Mouse (Mus musculus) telencephalon, adult 2 months (tissue): ENCODE data around the gene Hist1h2bh.
A peak's percentile ranks its signal among the peaks of the same experiment; 100 is the strongest.
"Not testable (repeated sequence)": the region's sequence is repeated elsewhere in the genome, so short reads cannot be mapped to it uniquely, and the experiment has no call there.

Experiments used
- DNase-seq: peaks from one replicate; pipeline ENCODE4 v3.0.0-alpha.2; 2011; ENCODE audit warnings: low read depth, low spot score

Hist1h2bh gene

DNA sequence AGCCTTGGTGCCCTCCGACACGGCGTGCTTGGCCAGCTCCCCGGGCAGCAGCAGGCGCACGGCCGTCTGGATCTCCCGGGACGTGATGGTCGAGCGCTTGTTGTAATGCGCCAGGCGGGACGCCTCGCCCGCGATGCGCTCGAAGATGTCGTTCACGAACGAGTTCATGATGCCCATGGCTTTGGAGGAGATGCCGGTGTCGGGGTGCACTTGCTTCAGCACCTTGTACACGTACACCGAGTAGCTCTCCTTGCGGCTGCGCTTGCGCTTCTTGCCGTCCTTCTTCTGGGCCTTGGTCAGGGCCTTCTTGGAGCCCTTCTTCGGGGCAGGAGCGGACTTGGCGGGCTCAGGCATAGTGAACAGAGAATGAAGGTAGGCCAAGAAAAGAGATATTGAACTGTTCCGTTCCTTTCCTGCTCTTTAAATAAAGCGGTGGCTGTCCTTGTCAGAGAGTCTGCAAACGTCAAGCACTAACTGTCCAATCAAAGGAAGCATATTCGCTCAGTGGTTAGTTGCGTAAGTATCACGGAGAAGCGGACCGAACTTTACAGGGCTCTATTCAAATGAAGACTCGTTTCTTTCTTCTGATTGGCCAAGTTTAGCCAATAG is at the start of gene Hist1h2bh:
TSS of gene Hist1h2bh (minus strand) at position 394 of the 609 bp plus-strand sequence.
- DNase-seq: peak; percentile 98

- DNase-seq: no peak
Observed at GRCm38 (mm10) chr13:23592614-23593013, 49.4 kb upstream of the Hist1h2bh start.

GRCm38 (mm10) chr13:23591886-23592285 is 48.7 kb upstream of the Hist1h2bh start:
- DNase-seq: not testable (repeated sequence)

- no peak for DNase-seq
Observed at GRCm38 (mm10) chr13:23591206-23591605, 48.0 kb upstream of the Hist1h2bh start.

GRCm38 (mm10) chr13:23586940-23587225 is 43.7 kb upstream of the Hist1h2bh start:
- DNase-seq: no peak

- no peak for DNase-seq
Observed at GRCm38 (mm10) chr13:23586099-23586939, 43.1 kb upstream of the Hist1h2bh start.

DNA sequence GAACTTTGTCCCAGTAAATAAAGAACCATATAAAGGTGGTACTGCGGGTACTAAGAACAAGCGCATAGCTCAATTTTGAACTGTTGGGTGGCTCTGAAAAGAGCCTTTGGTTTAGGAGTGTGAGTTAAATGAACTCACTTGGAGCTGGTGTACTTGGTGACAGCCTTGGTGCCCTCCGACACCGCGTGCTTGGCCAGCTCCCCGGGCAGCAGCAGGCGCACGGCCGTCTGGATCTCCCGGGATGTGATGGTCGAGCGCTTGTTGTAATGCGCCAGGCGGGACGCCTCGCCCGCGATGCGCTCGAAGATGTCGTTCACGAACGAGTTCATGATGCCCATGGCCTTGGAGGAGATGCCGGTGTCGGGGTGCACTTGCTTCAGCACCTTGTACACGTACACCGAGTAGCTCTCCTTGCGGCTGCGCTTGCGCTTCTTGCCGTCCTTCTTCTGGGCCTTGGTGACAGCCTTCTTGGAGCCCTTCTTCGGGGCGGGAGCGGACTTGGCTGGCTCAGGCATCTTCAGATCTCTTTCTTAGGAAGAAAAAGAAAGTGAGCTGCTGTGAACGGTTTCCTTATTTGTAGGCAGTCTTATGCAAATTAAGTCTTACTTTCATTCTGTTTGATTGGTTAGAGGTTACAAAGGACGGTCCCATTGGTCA is 42.4 kb upstream of the Hist1h2bh start:
- peak; percentile 97 for DNase-seq

DNA sequence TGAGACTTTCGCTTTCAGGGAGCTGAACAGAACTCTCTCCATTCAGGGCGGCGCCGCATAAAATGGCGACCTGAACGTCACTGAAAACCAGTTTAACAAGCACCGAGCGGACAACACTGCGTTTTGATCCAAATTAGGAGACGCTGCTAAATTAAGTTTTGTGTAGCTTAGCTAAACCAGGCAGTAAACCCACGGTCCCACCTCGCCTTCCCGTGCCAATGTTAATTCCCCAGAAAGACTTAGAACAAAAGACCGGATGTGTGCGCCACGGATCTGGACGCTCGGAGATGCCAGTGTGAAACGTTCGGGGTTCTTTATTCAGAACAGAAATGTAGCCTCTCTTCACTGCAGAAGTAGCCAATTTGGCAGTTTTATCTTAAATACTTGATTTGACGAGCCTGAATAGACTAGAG is 41.8 kb upstream of the Hist1h2bh start:
- peak; percentile 64 for DNase-seq

- no peak for DNase-seq
Observed at GRCm38 (mm10) chr13:23584331-23584730, 41.1 kb upstream of the Hist1h2bh start.

DNA sequence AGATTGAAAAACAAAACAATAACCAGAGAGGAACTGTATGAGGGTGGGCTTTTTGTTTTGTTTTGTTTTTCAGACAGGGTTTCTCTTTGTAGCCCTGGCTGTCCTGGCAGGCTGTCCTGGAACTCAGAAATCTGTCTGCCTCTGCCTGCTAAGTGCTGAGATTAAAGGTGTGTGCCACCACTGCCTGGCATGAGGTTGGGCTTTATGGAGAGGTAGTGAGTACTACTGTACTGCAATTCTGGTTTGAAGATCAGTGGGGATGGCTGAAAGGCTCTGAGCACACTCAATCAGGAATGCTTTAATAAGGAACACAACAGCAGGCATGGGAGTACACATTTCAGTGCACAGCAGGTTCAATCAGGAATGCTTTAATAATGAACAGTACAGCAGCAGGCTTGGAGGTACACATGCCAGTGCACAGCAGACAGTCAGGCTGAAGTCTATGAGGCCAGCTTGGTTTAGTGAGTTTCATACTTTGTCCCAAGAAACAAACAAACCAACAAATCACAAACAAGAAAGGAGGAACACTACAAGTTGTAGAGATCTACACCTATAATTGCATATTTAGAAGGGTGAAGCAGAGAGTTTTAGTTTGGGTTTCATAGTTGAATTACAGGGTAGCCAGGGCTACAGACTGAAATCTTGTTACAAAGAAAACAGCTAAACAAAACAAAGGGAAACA is 40.3 kb upstream of the Hist1h2bh start:
- DNase-seq: no peak

GRCm38 (mm10) chr13:23582219-23583056 is 39.2 kb upstream of the Hist1h2bh start:
- no peak for DNase-seq

DNA sequence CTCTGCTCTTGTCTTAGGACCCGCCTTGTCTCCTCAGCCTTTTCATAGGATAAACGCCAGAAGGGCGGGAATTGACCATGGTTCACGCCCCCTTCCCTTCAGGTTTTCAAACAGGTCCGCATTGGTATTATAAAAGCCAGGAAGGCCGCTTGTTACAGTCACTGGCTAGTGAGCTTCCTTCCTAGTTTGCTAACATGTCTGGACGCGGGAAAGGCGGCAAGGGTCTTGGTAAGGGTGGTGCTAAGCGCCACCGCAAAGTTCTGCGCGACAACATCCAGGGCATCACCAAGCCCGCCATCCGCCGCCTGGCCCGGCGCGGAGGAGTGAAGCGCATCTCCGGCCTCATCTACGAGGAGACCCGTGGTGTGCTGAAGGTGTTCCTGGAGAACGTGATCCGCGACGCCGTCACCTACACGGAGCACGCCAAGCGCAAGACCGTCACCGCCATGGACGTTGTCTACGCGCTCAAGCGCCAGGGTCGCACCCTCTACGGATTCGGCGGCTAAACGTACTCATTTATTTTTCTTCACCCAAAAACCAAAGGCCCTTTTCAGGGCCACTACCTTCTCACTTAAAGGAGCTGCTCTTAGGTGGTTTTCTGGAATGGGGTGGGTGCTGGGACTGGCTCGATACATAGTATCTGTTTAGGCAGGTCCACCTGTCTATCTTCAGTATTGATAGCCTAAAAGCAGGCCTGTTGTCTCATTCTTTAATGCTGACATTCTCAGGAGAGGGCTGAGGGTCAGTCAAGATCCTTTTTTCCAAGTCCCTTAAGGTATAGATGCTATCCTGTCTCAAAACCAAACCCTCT is 38.4 kb upstream of the Hist1h2bh start, which contains the start of gene Hist1h4d:
TSS of gene Hist1h4d (plus strand) at position 191 of the 811 bp plus-strand sequence.
- DNase-seq: peak; percentile 98

GRCm38 (mm10) chr13:23577835-23578234 is 34.6 kb upstream of the Hist1h2bh start:
- no peak for DNase-seq

GRCm38 (mm10) chr13:23576906-23577639 is 33.9 kb upstream of the Hist1h2bh start:
- DNase-seq: no peak

DNA sequence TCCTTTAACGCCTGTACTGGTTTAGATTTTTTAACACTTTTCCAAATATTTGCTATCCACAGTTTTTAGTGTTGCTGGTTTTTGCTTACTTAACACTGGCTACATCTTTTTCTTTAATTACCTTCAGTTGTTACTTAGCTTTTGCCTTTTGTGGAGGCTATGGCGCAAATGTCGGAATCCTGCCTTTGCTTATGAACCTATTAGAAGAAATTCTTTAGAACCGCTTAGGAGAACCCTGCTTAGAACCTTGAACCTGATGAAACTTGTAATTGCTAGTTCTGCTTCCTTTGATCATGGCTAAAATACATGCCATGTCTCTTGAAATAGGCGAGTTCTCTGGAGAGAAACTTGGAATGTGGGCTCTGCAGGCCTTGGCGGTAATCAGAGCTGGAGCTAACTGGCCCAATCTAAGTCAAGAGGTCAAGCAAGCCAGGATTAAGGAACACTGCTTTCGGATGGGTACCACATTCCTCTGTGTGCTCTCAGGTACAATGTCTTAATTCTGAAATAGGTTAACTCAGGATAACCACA is 33.2 kb upstream of the Hist1h2bh start:
- no peak for DNase-seq

DNA sequence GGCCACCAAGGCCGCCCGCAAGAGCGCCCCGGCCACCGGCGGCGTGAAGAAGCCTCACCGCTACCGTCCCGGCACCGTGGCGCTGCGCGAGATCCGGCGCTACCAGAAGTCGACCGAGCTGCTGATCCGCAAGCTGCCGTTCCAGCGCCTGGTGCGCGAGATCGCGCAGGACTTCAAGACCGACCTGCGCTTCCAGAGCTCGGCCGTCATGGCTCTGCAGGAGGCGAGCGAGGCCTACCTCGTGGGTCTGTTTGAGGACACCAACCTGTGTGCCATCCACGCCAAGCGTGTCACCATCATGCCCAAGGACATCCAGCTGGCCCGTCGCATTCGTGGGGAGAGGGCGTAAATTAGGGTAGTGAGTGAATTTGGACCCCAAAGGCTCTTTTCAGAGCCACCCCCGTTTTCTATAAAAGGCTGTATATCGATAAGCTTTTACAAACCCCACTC is 32.7 kb upstream of the Hist1h2bh start:
- not testable (repeated sequence) for DNase-seq

GRCm38 (mm10) chr13:23575271-23575851 is 32.2 kb upstream of the Hist1h2bh start, which contains the start of gene Hist1h3d:
Gene Hist1h3d, plus strand, starts transcription at chr13:23575763.
- peak; percentile 87 for DNase-seq

GRCm38 (mm10) chr13:23574546-23575170 is 31.5 kb upstream of the Hist1h2bh start:
- DNase-seq: not testable (repeated sequence)
